Mouse (Mus musculus) ES-Bruce4 (cell line): ENCODE results near the gene Rab1b.

Source experiments
- CTCF ChIP-seq: IDR thresholded peaks from one replicate; pipeline ENCODE4 v1.8.1; 2011; ENCODE audit warnings: low read depth, low read length
- POLR2A ChIP-seq: IDR thresholded peaks from one replicate; pipeline ENCODE4 v1.8.1; 2011; ENCODE audit warnings: low read length; ENCODE audit not compliant: insufficient read depth

- TF ChIP-seq CTCF (no peak), POLR2A (no peak)
Measured at GRCm38 (mm10) chr19:5083961-5084833, 22.7 kb downstream of the Rab1b start.
